Mouse (Mus musculus): ENCODE data around the gene Ndufs6. TPM values are rescaled to one million over a fixed set of nuclear protein-coding genes. Genes with fewer than 3 reads are reported as not detected.

The Ndufs6 gene
- total RNA-seq, 1 experiment from 2014 or later = 95.3 TPM

Other genes starting within 250 kb of the Ndufs6 start
- not detected in 2 replicates for gene Irx4, start 68.1 kb downstream of the Ndufs6 start, total RNA-seq (2017)
- gene Mrpl36, start within 50 bp of the Ndufs6 start, total RNA-seq (2017) = 40.0 and 53.1 TPM in 2 replicates
- 14.2 and 18.7 TPM in 2 replicates for gene Lpcat1, start 138.7 kb upstream of the Ndufs6 start, total RNA-seq (2017)
- gene Slc6a3, start 208.2 kb upstream of the Ndufs6 start, total RNA-seq (2017) = not detected in 2 replicates

Measured in common myeloid progenitor, adult 5-6 weeks (primary cell).